Mouse (Mus musculus) embryonic facial prominence, embryonic 13.5 days (tissue): ENCODE measurements around the gene Cbx7. TPM values are rescaled to one million over a fixed set of nuclear protein-coding genes. Genes with fewer than 3 reads are reported as not detected.

ENCODE experiments used
- ATAC-seq: fragments of 200-750 bp; cut with Nextera tagmentation; 2 replicates; pipeline ENCODE4 v1.8.0; 2017; ENCODE audit warnings: low read depth; ENCODE audit not compliant: insufficient number of reproducible peaks, insufficient read depth, low FRiP score, low TSS enrichment
- H3K27ac ChIP-seq: fragments of 300-500 bp; sonication (generic); 2 replicates; pipeline ENCODE4 v1.5.1; 2015; ENCODE audit warnings: moderate library complexity, mild to moderate bottlenecking, inconsistent platforms
- H3K27me3 ChIP-seq: fragments of 300-500 bp; sonication (generic); 2 replicates; pipeline ENCODE4 v1.6.1; 2015; ENCODE audit warnings: mild to moderate bottlenecking, inconsistent platforms
- H3K36me3 ChIP-seq: fragments of 300-500 bp; sonication (generic); 2 replicates; pipeline ENCODE4 v1.6.1; 2015; ENCODE audit warnings: mild to moderate bottlenecking, inconsistent platforms
- H3K4me1 ChIP-seq: fragments of 300-500 bp; sonication (generic); 2 replicates; pipeline ENCODE4 v1.6.1; 2015; ENCODE audit warnings: inconsistent platforms
- H3K4me2 ChIP-seq: fragments of 300-500 bp; sonication (generic); 2 replicates; pipeline ENCODE4 v1.6.1; 2015; ENCODE audit warnings: moderate library complexity, mild to moderate bottlenecking, inconsistent platforms
- H3K4me3 ChIP-seq: fragments of 300-500 bp; sonication (generic); 2 replicates; pipeline ENCODE4 v1.5.1; 2015; ENCODE audit warnings: mild to moderate bottlenecking, inconsistent platforms
- H3K9ac ChIP-seq: fragments of 300-500 bp; sonication (generic); 2 replicates; pipeline ENCODE4 v1.6.1; 2015; ENCODE audit warnings: mild to moderate bottlenecking, inconsistent platforms
- H3K9me3 ChIP-seq: fragments of 300-500 bp; sonication (generic); 2 replicates; pipeline ENCODE4 v1.6.1; 2016; ENCODE audit warnings: inconsistent platforms
- WGBS: fragments of 180-500 bp; shearing (Covaris S2); methylation state at CpG from one replicate; pipeline ENCODE4 v1.1.7; 2015; ENCODE audit warnings: mixed read lengths; 5-methylcytosine and 5-hydroxymethylcytosine counted together
- polyA plus RNA-seq: library from polyadenylated mRNA; unstranded; fragments of >200 nt; fragmentation: Nextera tagmentation; extraction: Ambion mirVana; gene quantifications from 2 replicates; pipeline ENCODE4 v1.2.1, GENCODE M21; 2015

Gene Cbx7
- polyA plus RNA-seq, 1 experiment from 2014 or later: 2.5 TPM

DNA sequence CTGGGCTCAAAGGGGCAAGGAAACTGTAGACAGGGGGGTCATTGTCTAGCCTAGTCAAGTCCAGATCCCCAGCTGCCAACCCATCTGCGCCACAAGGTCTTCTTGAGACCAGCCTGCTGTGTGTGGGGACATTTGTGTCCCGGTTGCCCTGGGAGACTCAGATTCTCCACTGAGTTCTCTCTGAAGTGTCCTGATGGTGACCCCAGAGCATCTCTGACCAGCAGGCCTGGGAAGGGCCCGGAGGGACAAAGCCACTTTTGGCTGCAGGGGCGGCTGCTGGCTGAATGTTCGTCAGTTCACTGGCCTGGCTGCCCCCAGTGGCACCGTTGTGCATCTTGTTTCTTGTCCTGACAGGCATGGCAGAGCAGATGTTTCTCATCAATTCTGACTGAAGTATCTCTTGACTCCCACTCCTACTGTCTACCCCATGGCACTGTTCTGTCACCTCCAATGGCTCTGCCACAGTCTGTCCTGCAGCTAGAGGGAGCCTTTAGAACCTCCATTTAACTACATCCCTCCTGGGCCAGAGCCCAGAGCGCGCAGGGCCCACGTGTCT lies 9.5 kb downstream of the Cbx7 start:
- no peaks in the 10 kb centered on the region for H3K36me3 ChIP-seq
- H3K4me1 ChIP-seq: peaks cover 10% of the 10 kb centered on the region
- H3K9ac ChIP-seq: no peak overlapping the region
- no peak overlapping the region for H3K27ac ChIP-seq
- no peak overlapping the region for H3K4me3 ChIP-seq
- 52% methylated on average over 9 of the region's 9 CpGs for WGBS
- no peak overlapping the region for H3K4me2 ChIP-seq
- no peaks in the 10 kb centered on the region for H3K9me3 ChIP-seq
- H3K27me3 ChIP-seq: no peaks in the 10 kb centered on the region
- ATAC-seq: no peak

- Histone ChIP-seq H3K27ac (no peak overlapping the region), H3K4me2 (no peak overlapping the region), H3K36me3 (no peaks in the 10 kb centered on the region), H3K4me1 (peaks cover 10% of the 10 kb centered on the region), H3K9ac (no peak overlapping the region), H3K4me3 (no peak overlapping the region), H3K27me3 (no peaks in the 10 kb centered on the region), H3K9me3 (no peaks in the 10 kb centered on the region)
- WGBS: 40% methylated on average over 3 of the region's 3 CpGs
- no peak for ATAC-seq
These were observed 12.5 kb downstream of the Cbx7 start for GRCm38 (mm10) chr15:79958418-79958817.

DNA sequence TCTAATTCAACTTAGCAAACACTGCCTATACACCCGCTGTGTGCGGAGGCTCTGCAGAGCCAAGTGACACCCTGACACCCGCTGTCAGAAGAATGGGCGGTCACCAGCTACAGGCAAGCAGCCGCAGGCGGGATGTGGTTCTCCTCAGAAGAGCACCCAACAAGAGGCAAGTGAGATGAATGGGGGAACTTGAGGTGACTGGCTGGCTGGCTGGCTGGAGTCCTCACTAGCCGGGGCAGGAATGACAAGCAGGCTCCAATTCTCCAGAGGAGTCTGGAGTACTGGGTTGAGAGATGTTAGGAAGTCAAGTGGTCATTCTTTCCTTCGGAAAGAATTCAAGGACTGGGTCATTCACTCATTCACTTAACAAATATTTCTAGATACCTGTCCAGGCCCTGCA lies 14.4 kb downstream of the Cbx7 start:
- H3K36me3 ChIP-seq: no peaks in the 10 kb centered on the region
- ATAC-seq: no peak
- H3K27me3 ChIP-seq: no peaks in the 10 kb centered on the region
- no peak overlapping the region for H3K9ac ChIP-seq
- no peak overlapping the region for H3K4me3 ChIP-seq
- peaks cover 22% of the 10 kb centered on the region for H3K4me1 ChIP-seq
- no peak overlapping the region for H3K4me2 ChIP-seq
- no peak overlapping the region for H3K27ac ChIP-seq
- WGBS: 84% methylated on average over 8 of the region's 8 CpGs
- H3K9me3 ChIP-seq: no peaks in the 10 kb centered on the region

GRCm38 (mm10) chr15:79953470-79953869 lies 17.4 kb downstream of the Cbx7 start:
- 56% methylated on average over 7 of the region's 7 CpGs for WGBS
- no peak overlapping the region for H3K9ac ChIP-seq
- ATAC-seq: no peak

DNA sequence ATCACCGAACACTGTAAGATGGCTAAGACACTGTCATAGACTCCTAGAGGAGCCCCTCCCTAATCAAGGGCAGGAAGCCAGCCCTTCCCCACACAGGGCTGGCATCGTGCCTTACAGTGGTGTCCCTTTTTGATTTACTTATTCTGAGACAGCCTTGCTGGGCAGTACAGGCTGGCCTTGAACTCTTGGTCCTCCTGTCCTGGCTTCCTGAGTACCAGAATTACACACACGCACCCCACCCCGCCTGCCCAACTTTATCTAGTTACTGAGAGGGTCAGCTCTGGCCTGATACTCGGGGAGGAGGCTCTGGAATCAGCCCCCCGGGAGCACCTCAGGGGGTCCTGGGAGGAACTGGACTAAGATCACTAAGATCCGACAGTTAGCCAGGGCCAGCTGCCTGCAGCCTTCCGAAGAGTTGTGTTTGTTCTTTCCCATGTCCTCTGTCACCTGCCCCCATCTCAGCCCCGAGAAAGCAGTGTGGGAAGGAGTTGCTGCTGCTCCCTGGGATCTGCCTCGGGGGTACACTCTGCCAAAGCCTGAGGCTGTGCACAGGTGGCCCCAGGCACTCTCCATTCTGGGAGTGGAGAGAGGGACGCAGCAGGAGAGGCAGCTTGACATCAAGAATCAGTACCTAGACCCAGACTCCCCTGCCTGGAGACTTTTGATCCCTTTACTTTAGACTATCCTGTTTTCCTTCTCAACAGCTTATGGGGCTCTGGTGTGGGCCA lies 18.3 kb downstream of the Cbx7 start:
- no peaks in the 10 kb centered on the region for H3K9me3 ChIP-seq
- no peaks in the 10 kb centered on the region for H3K36me3 ChIP-seq
- H3K4me1 ChIP-seq: peaks cover 40% of the 10 kb centered on the region
- H3K27ac ChIP-seq: 0 out of 2 replicates have a peak overlapping the region, but pooled peaks have one; percentile 33
- H3K27me3 ChIP-seq: no peaks in the 10 kb centered on the region
- H3K9ac ChIP-seq: 0 out of 2 replicates have a peak overlapping the region, but pooled peaks have one; percentile 11
- no peak overlapping the region for H3K4me3 ChIP-seq
- no peak overlapping the region for H3K4me2 ChIP-seq
- ATAC-seq: no peak
- WGBS: 43% methylated on average over 11 of the region's 11 CpGs

More at GRCm38 (mm10) chr15:79953470-79953869, 17.4 kb downstream of the Cbx7 start:
- H3K9me3 ChIP-seq: no peaks in the 10 kb centered on the region
- H3K27me3 ChIP-seq: no peaks in the 10 kb centered on the region
- H3K27ac ChIP-seq: no peak overlapping the region
- no peak overlapping the region for H3K4me2 ChIP-seq
- H3K4me3 ChIP-seq: no peak overlapping the region
- peaks cover 40% of the 10 kb centered on the region for H3K4me1 ChIP-seq
- H3K36me3 ChIP-seq: no peaks in the 10 kb centered on the region

DNA sequence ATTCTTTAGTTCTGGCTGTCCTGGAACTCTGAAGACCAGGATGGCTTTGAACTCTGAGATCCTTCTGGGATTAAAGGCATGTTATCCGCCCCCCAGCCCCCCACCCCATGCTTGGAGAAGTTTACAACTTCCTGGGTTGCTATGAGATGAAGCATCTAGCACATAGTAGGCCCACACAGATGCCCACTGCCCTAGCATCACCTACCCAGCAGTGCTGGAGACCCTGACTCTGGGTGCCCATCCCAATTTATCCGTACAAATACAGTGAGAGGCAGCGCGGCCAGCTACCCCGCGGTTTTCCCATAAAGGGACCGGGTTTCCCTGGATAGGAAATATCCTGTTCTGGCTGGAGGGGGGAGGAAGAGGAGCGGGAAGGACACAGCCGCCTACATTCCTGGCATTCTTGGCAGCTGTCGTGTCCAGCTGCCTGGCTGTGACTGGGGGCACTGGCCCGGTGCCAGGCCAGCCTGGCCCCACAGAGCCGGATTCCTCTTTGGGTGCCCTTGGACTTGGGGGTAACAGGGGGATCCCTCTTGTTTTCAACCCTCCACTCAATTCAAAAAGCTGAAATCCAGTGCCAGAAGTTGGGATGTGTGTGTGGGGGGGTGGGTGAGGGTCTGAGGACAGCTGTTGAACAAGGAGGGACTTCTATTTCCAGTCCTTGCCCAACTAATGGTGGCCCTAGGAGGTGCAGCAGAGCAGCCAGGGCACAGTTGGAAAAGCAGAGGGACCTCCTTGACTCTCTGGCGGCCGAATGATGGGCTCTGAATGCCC lies 19.0 kb downstream of the Cbx7 start:
- H3K9ac ChIP-seq: 0 out of 2 replicates have a peak overlapping the region, but pooled peaks have one; percentile 32
- no peaks in the 10 kb centered on the region for H3K36me3 ChIP-seq
- ATAC-seq: no peak
- WGBS: 36% methylated on average over 14 of the region's 14 CpGs
- H3K4me2 ChIP-seq: no peak overlapping the region
- no peaks in the 10 kb centered on the region for H3K27me3 ChIP-seq
- H3K4me1 ChIP-seq: peaks cover 40% of the 10 kb centered on the region
- peak overlapping the region; percentile 33 for H3K27ac ChIP-seq
- no peak overlapping the region for H3K4me3 ChIP-seq
- no peaks in the 10 kb centered on the region for H3K9me3 ChIP-seq

- 0 out of 2 replicates have a peak overlapping the region, but pooled peaks have one; percentile 28 for H3K4me3 ChIP-seq
- H3K4me1 ChIP-seq: peaks cover 41% of the 10 kb centered on the region
- no peaks in the 10 kb centered on the region for H3K36me3 ChIP-seq
- 53% methylated on average over 6 of the region's 6 CpGs for WGBS
- H3K4me2 ChIP-seq: no peak overlapping the region
- H3K9me3 ChIP-seq: no peaks in the 10 kb centered on the region
- no peaks in the 10 kb centered on the region for H3K27me3 ChIP-seq
- ATAC-seq: no peak
- H3K9ac ChIP-seq: peak overlapping the region; percentile 61; the same call in 1 of the 2 replicates
- H3K27ac ChIP-seq: peak overlapping the region; percentile 33
These were observed 19.7 kb downstream of the Cbx7 start for GRCm38 (mm10) chr15:79951226-79951625.

GRCm38 (mm10) chr15:79950250-79951025 lies 20.5 kb downstream of the Cbx7 start:
- Histone ChIP-seq H3K4me3 (peak overlapping the region; percentile 28), H3K9me3 (no peaks in the 10 kb centered on the region), H3K27ac (peak overlapping the region; percentile 33; the same call in 1 of the 2 replicates), H3K4me2 (peak overlapping the region; percentile 69), H3K9ac (peak overlapping the region; percentile 61), H3K4me1 (peaks cover 43% of the 10 kb centered on the region), H3K36me3 (no peaks in the 10 kb centered on the region), H3K27me3 (no peaks in the 10 kb centered on the region)
- peak; percentile 34 for ATAC-seq
- WGBS: 1% methylated on average over 24 of the region's 24 CpGs

GRCm38 (mm10) chr15:79947681-79948080 lies 23.2 kb downstream of the Cbx7 start:
- H3K4me3 ChIP-seq: no peak overlapping the region
- no peaks in the 10 kb centered on the region for H3K27me3 ChIP-seq
- no peaks in the 10 kb centered on the region for H3K36me3 ChIP-seq
- WGBS: 70% methylated on average over 6 of the region's 6 CpGs
- H3K9me3 ChIP-seq: no peaks in the 10 kb centered on the region
- peaks cover 39% of the 10 kb centered on the region for H3K4me1 ChIP-seq
- no peak for ATAC-seq
- H3K4me2 ChIP-seq: no peak overlapping the region
- no peak overlapping the region for H3K27ac ChIP-seq
- no peak overlapping the region for H3K9ac ChIP-seq

- H3K27ac ChIP-seq: no peak overlapping the region
These were observed 24.1 kb downstream of the Cbx7 start for GRCm38 (mm10) chr15:79946790-79947189.

DNA sequence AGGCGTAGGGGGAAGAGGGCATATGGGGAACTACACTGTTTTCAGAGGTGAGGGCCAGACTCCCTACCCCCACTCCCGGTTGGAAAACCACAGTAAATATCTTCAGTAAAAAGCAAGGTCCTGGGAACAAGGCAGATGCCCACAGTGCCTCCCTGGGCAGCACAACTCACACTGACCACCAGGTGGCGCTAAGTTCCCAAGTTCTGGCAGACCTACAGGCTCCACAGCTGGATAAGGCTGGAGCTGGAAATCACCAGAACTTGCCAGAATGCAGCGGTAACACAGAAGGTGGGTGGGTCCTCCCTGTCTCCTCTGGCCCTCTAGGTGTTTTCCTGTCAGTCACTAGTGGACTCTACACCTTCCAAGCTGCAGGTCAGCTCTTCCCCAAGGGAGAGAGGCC lies 24.9 kb downstream of the Cbx7 start:
- no peak for ATAC-seq
- 9% methylated on average over 4 of the region's 4 CpGs for WGBS
- Histone ChIP-seq H3K27ac (no peak overlapping the region), H3K4me3 (no peak overlapping the region), H3K4me1 (peaks cover 22% of the 10 kb centered on the region), H3K27me3 (no peaks in the 10 kb centered on the region), H3K36me3 (no peaks in the 10 kb centered on the region), H3K9me3 (no peaks in the 10 kb centered on the region; the same call in 1 of the 2 replicates), H3K9ac (0 out of 2 replicates have a peak overlapping the region, but pooled peaks have one; percentile 6), H3K4me2 (no peak overlapping the region)

More at GRCm38 (mm10) chr15:79946790-79947189, 24.1 kb downstream of the Cbx7 start:
- no peak for ATAC-seq
- Histone ChIP-seq H3K27me3 (no peaks in the 10 kb centered on the region), H3K4me2 (no peak overlapping the region), H3K9ac (no peak overlapping the region), H3K9me3 (no peaks in the 10 kb centered on the region), H3K4me1 (peaks cover 30% of the 10 kb centered on the region), H3K36me3 (no peaks in the 10 kb centered on the region), H3K4me3 (no peak overlapping the region)
- WGBS: 51% methylated on average over 9 of the region's 9 CpGs
